Mouse (Mus musculus) lung, adult 2 months (tissue): ENCODE measurements around the gene Grik4.

Source experiments
- CTCF ChIP-seq: fragments of 200-500 bp; IDR thresholded peaks from 2 replicates; pipeline ENCODE4 v1.5.1; 2011; ENCODE audit warnings: mild to moderate bottlenecking, low read length, control low read depth; ENCODE audit not compliant: insufficient read depth
- POLR2A ChIP-seq: fragments of 200-500 bp; IDR thresholded peaks from 2 replicates; pipeline ENCODE4 v1.6.1; 2011; ENCODE audit warnings: low read depth, mild to moderate bottlenecking, control low read depth, low read length, borderline replicate concordance; ENCODE audit errors: extremely low read depth

GRCm38 (mm10) chr9:42488071-42488470 is 456.2 kb downstream of the Grik4 start:
- TF ChIP-seq CTCF (no peak), POLR2A (no peak)
